In the genomic region with DNA sequence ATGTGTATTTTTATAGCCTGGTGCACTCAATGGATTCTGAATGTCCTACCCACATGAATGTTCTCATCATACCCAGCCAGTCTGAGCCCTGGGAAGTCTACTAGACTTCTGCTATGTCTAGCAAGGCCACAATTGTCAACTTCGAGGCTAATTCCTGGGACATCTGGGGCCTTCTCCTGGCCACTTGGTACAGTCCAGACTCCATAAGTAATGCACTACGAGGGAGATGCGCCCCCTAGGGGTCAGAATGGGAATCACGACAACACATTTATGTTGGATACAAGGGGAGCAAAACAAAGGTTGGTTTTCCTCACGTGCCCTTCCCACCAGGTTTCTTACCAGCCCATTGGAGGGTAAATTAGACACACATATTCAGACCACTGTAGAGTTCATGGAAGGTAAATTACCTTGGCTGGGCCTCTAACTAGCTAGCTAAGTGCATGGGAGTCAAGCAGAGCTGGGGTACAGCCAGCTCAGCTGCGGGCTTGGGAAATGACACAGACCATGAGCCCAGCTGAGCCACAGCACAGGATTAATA, we compare ENCODE assay signal across 7 mouse cellular contexts. TPM values are rescaled to one million over a fixed set of nuclear protein-coding genes. Genes with fewer than 3 reads are reported as not detected.
DNase-seq lines count a peak whose midpoint lies in the region; ATAC-seq and TF ChIP-seq lines count a peak whose summit lies in the region.

No protein-coding gene starts in this region.

- peak; percentile 53 for DNase-seq in kidney, adult 18-20 months
- DNase-seq in kidney, postnatal 14 days, result no peak
- peak; percentile 34 for DNase-seq in CD4-positive helper T cell, adult 2 months (ENCODE audit: low read depth, low spot score)
- peak; percentile 88 for DNase-seq in MEL (ENCODE audit: low read depth, low spot score)
- DNase-seq in cerebellum, postnatal 14 days, result peak; percentile 59 to 84
- DNase-seq in limb, embryonic 14.5 days (ENCODE audit: low spot score), result peak; percentile 42

- 26% methylated on average over 6 of the region's 6 CpGs for WGBS in limb, embryonic 14.5 days

- TF ChIP-seq CTCF in MEL (IDR thresholded peaks at IDR 0.05 in 2 of 3, conservative IDR thresholded peaks at IDR 0.05 in 1 of 3; ENCODE audit: control insufficient read depth in 1 of 3, insufficient read depth in 1 of 3, low read depth in 2 of 3, low read length in 3 of 3, poor library complexity in 1 of 3, severe bottlenecking in 1 of 3), result peak; percentile 77 to 92 (median 86)
- TF ChIP-seq CTCF in testis, adult 2 months (IDR thresholded peaks at IDR 0.05; ENCODE audit: control insufficient read depth, insufficient read depth, insufficient replicate concordance, low read depth, low read length), result peak; percentile 63; the same call in 1 of the 2 replicates

- no peak overlapping the region for H3K4me2 ChIP-seq in limb, embryonic 14.5 days (replicated peaks; ENCODE audit: low read depth, low read length, severe bottlenecking)

- H3K27ac ChIP-seq in MEL (ENCODE audit: control insufficient read depth, low read depth, low read length), result no peak overlapping the region
- no peak overlapping the region for H3K27ac ChIP-seq in limb, embryonic 14.5 days (replicated peaks; ENCODE audit: low read depth, low read length)
- H3K27ac ChIP-seq in testis, adult 2 months (ENCODE audit: control insufficient read depth, insufficient read depth, low read depth, low read length), result no peak overlapping the region

- H3K4me1 ChIP-seq in MEL (ENCODE audit: control insufficient read depth in 1 of 2, insufficient read depth in 2 of 2, low read length in 2 of 2), result peaks cover 0 to 5% of the 10 kb centered on the region in 2 experiments; a peak in 1 of 4 replicates
- H3K4me1 ChIP-seq in limb, embryonic 14.5 days (ENCODE audit: control insufficient read depth, insufficient read depth, low read length), result 0 out of 2 replicates have a peak, but pooled peaks cover 4% of the 10 kb centered on the region
- peaks cover 12% of the 10 kb centered on the region for H3K4me1 ChIP-seq in testis, adult 2 months (ENCODE audit: control insufficient read depth, insufficient read depth, low read length)

- no peak for TF ChIP-seq POLR2A in MEL (IDR thresholded peaks at IDR 0.05; ENCODE audit: control insufficient read depth in 1 of 2, insufficient read depth in 1 of 2, low read depth in 1 of 2, low read length in 2 of 2, poor library complexity in 1 of 2)
- no peak for TF ChIP-seq POLR2A in limb, embryonic 14.5 days (IDR thresholded peaks at IDR 0.05; ENCODE audit: borderline replicate concordance, extremely low read depth, insufficient read depth, insufficient read length)
- TF ChIP-seq POLR2A in testis, adult 2 months (IDR thresholded peaks at IDR 0.05; ENCODE audit: control insufficient read depth, low read depth, low read length), result no peak

- peak overlapping the region; percentile 30; the same call in 1 of the 2 replicates for H3K9ac ChIP-seq in MEL (ENCODE audit: control insufficient read depth, low read depth, low read length, poor library complexity, severe bottlenecking)
- H3K9ac ChIP-seq in limb, embryonic 14.5 days (ENCODE audit: low read depth, low read length, severe bottlenecking), result no peak overlapping the region

- H3K36me3 ChIP-seq in MEL (ENCODE audit: control insufficient read depth in 1 of 2, insufficient read depth in 2 of 2, low read length in 2 of 2), result no peaks in the 10 kb centered on the region
- H3K36me3 ChIP-seq in limb, embryonic 14.5 days (ENCODE audit: control insufficient read depth, insufficient read depth, low read length), result no peaks in the 10 kb centered on the region
- no peaks in the 10 kb centered on the region for H3K36me3 ChIP-seq in testis, adult 2 months (ENCODE audit: control insufficient read depth, insufficient read depth, low read length)

- H3K27me3 ChIP-seq in MEL (ENCODE audit: control insufficient read depth in 1 of 2, insufficient read depth in 2 of 2, low read length in 2 of 2), result peaks cover 0 to 1% of the 10 kb centered on the region in 2 experiments; a peak in 2 of 4 replicates
- H3K27me3 ChIP-seq in limb, embryonic 14.5 days (ENCODE audit: control insufficient read depth, insufficient read depth, low read length), result no peaks in the 10 kb centered on the region
- H3K27me3 ChIP-seq in testis, adult 2 months (ENCODE audit: control insufficient read depth, insufficient read depth, low read length), result no peaks in the 10 kb centered on the region

- H3K79me2 ChIP-seq in MEL (ENCODE audit: control insufficient read depth, insufficient read depth, low read length, poor library complexity), result no peaks in the 10 kb centered on the region

- H3K4me3 ChIP-seq in MEL (ENCODE audit: control insufficient read depth in 1 of 2, insufficient read depth in 1 of 2, low read depth in 2 of 2, low read length in 2 of 2), result peak overlapping the region; percentile 46 to 94
- no peak overlapping the region for H3K4me3 ChIP-seq in limb, embryonic 14.5 days (replicated peaks; ENCODE audit: low read length)
- H3K4me3 ChIP-seq in testis, adult 2 months (ENCODE audit: control insufficient read depth, low read depth, low read length), result no peak overlapping the region

- H3K9me3 ChIP-seq in MEL (replicated peaks; ENCODE audit: insufficient read depth, low read length), result no peaks in the 10 kb centered on the region
- H3K9me3 ChIP-seq in limb, embryonic 14.5 days (ENCODE audit: control insufficient read depth, low read length), result no peaks in the 10 kb centered on the region

- TF ChIP-seq RAD21 in MEL (IDR thresholded peaks at IDR 0.05; ENCODE audit: low read depth, low read length), result peak; percentile 48

- ATAC-seq in limb, embryonic 14.5 days (ENCODE audit: low FRiP score, low read depth), result no peak

- TF ChIP-seq EP300 in MEL (IDR thresholded peaks at IDR 0.05; ENCODE audit: low read depth in 1 of 2, low read length in 2 of 2), result no peak

TF ChIP-seq in MEL, 35 proteins besides CTCF, POLR2A, EP300 and RAD21:
- TF ChIP-seq MAX (IDR thresholded peaks at IDR 0.05; ENCODE audit: low read length), result peak; percentile 34; the same call in 1 of the 2 replicates
- TF ChIP-seq ZC3H11A (IDR thresholded peaks at IDR 0.05; ENCODE audit: low read depth, low read length), result 0 out of 2 replicates have a peak, but pooled peaks have one; percentile 14
- TF ChIP-seq SIN3A (IDR thresholded peaks at IDR 0.05; ENCODE audit: low read length), result peak; percentile 49; the same call in 1 of the 2 replicates
- TF ChIP-seq SMC3 (IDR thresholded peaks at IDR 0.05; ENCODE audit: low read depth, low read length), result peak; percentile 57
- TF ChIP-seq USF2 (IDR thresholded peaks at IDR 0.05; ENCODE audit: borderline replicate concordance in 1 of 2, insufficient read depth in 1 of 2, low read depth in 1 of 2, low read length in 2 of 2), result no peak
- no peak for TF ChIP-seq TCF12 (IDR thresholded peaks at IDR 0.05; ENCODE audit: low read depth, low read length)
- TF ChIP-seq MXI1 (IDR thresholded peaks at IDR 0.05; ENCODE audit: low read depth, low read length), result peak; percentile 57
- TF ChIP-seq BHLHE40 (IDR thresholded peaks at IDR 0.05; ENCODE audit: borderline replicate concordance, low read depth, low read length), result peak; percentile 86
- peak; percentile 46; the same call in 1 of the 2 replicates for TF ChIP-seq USF1 (IDR thresholded peaks at IDR 0.05; ENCODE audit: low read depth, low read length)
- no peak for TF ChIP-seq ELF1 (IDR thresholded peaks at IDR 0.05; ENCODE audit: low read depth, low read length)
- no peak for TF ChIP-seq KAT2A (conservative IDR thresholded peaks at IDR 0.05; ENCODE audit: low read depth, low read length)
- TF ChIP-seq MYC (IDR thresholded peaks at IDR 0.05; ENCODE audit: low read depth, low read length), result 0 out of 2 replicates have a peak, but pooled peaks have one; percentile 21
- 0 out of 2 replicates have a peak, but pooled peaks have one; percentile 24 for TF ChIP-seq ETS1 (IDR thresholded peaks at IDR 0.05; ENCODE audit: low read depth, low read length)
- TF ChIP-seq CHD1 (IDR thresholded peaks at IDR 0.05; ENCODE audit: low read depth, low read length), result peak; percentile 90; the same call in 1 of the 2 replicates
TF ChIP-seq in MEL: peak in this region for 10.

RNA-seq across cellular contexts. Expression of a gene that starts 14.0 kb away (rescaled TPM):
- 0.39 and 0.42 TPM in 2 replicates for total RNA-seq in MEL (2012; rRNA removed)
- 1 to 10 TPM in 1 of 2 experiments, not detected in 1; 2.3 TPM for polyA plus RNA-seq in MEL (2012; ENCODE audit: insufficient read depth in 1 of 2, insufficient read length in 2 of 2, low read depth in 1 of 2, low replicate concordance in 2 of 2, missing spikeins in 1 of 2)
- polyA plus RNA-seq in limb, embryonic 14.5 days (2012; rRNA removed), result 30.7 and 32.8 TPM in 2 replicates
- polyA plus RNA-seq in limb, embryonic 14.5 days (2014; fragmentation: Nextera tagmentation; extraction: Ambion mirVana), result 26.5 and 34.3 TPM in 2 replicates
- polyA plus RNA-seq in testis, adult 2 months (2012; rRNA removed), result 213 and 251 TPM in 2 replicates

RNA-seq across cellular contexts. Expression of a gene that starts 43.6 kb away (rescaled TPM):
- total RNA-seq in MEL (2012; rRNA removed), result 263 and 330 TPM in 2 replicates
- polyA plus RNA-seq in MEL (2012; ENCODE audit: insufficient read depth in 1 of 2, insufficient read length in 2 of 2, low read depth in 1 of 2, low replicate concordance in 2 of 2, missing spikeins in 1 of 2), result 100 to 1,000 TPM in 1 of 2 experiments, not detected in 1; 366 TPM
- 94.7 and 127 TPM in 2 replicates for polyA plus RNA-seq in limb, embryonic 14.5 days (2012; rRNA removed)
- polyA plus RNA-seq in limb, embryonic 14.5 days (2014; fragmentation: Nextera tagmentation; extraction: Ambion mirVana), result 153 and 165 TPM in 2 replicates
- polyA plus RNA-seq in testis, adult 2 months (2012; rRNA removed), result 98.0 and 115 TPM in 2 replicates

Comparison
In these comparisons a context has a peak if more than half of its experiments do, and no peak if none do; other contexts are left out.
1. H3K4me3 ChIP-seq: peak in MEL (2 of 2); none in limb, embryonic 14.5 days (single experiment) and testis, adult 2 months (single experiment).
2. RNA of a gene that starts 14.0 kb away (polyA plus RNA-seq): 213 to 251 TPM in testis, adult 2 months and 26.5 to 34.3 TPM in limb, embryonic 14.5 days; 2.3 TPM in MEL; every median in the first group is over 4 times any median in the second.